Mouse (Mus musculus) mesoderm, embryonic 11.5 days (tissue): ENCODE measurements around the gene Tmub1.
"Not testable (repeated sequence)": the region's sequence is repeated elsewhere in the genome, so short reads cannot be mapped to it uniquely, and the experiment has no call there.

Experiments
- DNase-seq: peaks from one replicate; pipeline ENCODE4 v3.0.0-alpha.2; 2012; ENCODE audit warnings: low read depth, low spot score

Gene Tmub1

DNA sequence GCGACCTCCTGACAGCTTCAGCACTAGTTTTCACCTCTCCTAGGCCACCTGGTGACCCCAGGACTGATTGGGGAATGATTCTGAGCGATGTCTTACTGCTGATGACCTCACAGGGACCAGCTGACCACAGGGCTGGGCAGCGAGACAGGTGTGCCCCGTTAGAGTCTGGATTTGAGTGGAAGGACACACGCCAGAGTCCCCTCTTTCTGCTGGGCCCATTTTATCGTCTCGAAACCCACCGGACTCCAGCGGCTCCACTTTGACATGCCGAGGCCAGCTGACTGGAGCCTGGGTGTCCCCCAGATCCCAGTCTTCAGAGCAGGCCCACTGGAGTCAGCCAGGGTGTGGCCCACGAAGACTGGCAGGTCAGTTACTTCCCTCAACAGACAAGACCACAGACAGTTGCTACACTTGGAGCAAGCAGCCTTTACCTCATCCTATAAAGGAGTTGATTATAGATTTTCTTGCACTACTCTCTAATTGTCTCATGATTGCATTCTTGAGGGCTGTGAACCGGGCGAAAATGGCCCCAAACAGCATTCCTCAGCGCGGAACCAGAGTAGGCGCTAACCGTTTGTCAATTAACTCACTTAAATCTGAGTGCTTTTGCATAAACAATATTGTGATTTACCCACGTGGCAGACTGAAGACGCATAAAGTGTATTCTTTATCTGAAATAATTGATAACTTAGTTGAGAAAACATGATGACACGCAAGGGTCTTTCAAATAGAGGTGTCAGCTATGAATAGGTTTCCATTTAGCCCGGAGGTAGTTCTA, 23.5 kb downstream of the Tmub1 start:
- no peak for DNase-seq

DNA sequence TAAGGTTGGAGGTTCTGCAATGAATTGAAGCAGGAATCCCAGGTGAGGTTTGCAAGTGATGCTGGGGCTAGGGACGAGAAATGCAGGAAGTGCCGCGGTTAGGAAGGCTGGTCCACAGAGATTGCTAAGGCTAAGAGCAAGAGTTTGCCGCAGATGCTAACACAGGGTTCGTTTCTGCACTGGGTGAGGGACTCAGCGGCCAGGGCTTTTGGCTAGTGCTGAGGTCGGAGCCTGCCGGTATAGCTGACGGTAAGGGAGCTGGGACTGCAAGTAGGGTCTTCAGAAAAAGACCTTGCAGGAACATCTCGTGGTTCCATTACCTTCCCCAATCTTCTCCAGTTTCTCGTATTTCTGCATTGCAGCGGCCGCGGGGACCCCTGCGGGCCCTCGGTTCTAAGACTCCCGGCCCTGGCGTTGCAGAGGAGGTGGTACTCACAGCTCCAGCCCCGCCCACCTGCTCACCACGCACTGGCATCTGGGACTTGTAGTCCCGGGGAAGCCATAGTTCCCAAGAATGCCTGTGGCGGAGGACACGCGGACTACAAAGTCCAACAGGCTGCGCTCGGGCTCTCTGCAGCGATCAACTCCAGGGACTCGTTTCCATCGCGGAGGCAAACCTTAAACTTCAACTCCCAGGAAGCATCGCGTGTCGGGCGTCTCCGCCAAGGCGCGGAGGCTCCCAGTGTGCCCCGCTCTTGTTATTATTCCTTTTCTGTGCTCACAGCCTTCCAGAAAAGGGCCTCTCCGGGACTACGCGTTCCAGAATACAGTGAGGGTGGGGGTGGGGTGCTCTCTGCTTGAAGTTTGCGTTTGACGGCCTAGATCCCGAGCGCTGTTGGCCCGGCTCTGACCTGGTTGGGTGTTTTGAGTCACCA, 24.3 kb downstream of the Tmub1 start, which contains the start of the genes Cdk5 and Slc4a2:
Gene Cdk5 (minus strand): TSS at position 402 of the 875 bp plus-strand sequence.
Gene Slc4a2 (plus strand): TSS at position 709 of the 875 bp plus-strand sequence.
- DNase-seq: peak; percentile 100

DNA sequence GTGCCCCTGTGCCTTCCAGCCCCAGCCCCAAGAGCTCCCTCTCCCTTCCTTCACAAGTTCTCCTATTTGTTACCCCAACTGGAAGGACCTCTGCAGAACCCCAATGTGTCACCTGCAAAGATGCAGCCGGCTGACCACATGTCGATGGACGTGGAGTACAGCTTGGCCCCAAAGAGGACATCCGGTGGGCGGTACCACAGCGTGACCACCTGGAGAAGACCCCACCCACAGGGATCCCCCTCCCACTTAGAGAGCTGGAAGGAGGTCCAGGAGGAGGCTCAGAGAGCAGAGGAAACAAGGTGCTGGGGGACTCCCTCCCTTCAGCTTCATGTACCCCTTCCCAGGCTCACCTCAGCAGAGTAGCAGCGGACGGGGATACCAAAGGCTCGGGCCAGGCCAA, 27.3 kb downstream of the Tmub1 start:
- no peak for DNase-seq

DNA sequence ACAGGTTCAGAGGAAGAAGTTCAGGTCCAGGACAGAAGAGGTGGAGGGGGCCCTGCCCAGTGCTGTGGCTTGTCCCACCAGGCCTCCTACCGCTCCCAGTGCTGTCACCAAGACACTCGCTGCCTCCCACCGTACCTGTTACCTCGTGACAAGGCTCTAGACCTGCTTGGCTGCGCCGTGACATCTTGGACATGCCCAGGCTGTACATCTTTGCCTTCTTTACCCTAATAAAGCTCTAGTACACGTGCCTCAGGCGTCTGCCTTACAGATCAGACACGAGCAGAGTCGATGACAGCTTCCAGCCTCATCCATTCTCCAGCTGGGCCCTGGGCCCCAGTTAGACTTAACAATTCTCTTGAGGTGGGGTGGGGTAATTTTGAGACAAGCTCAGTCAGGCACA, 30.1 kb downstream of the Tmub1 start:
- no peak for DNase-seq

DNA sequence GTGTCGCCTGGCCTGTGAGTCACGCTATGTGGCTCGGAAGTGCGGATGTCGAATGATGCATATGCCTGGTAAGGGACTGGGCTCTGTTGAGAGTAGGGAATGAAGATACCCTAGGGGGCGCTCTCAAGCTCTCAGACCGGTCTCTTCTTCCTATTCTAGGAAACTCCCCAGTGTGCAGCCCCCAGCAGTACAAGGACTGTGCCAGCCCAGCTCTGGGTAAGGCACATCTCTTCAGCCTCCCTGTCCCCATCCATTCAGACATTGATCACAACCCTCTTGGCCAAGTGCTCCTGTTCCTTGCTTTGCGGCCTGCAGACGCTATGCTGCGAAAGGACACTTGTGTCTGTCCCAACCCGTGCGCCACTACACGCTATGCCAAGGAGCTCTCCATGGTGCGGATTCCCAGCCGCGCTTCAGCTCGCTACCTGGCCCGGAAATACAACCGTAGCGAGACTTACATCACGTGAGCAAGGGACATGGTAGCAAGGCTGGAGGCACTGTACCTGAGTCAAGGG, 31.4 kb downstream of the Tmub1 start:
- DNase-seq: peak; percentile 73

DNA sequence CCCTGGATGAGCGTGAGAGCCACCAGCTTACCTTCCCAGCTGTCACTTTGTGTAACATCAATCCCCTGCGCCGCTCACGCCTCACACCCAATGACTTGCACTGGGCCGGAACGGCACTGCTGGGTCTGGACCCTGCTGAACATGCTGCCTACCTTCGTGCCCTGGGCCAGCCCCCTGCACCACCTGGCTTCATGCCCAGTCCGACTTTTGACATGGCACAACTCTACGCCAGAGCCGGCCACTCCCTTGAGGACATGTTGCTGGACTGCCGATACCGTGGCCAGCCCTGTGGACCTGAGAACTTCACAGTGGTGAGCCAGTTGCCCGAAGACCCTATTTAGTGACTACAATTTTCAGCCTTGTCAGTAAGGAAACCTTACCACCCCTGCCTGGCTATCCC, 33.7 kb downstream of the Tmub1 start:
- no peak for DNase-seq

DNA sequence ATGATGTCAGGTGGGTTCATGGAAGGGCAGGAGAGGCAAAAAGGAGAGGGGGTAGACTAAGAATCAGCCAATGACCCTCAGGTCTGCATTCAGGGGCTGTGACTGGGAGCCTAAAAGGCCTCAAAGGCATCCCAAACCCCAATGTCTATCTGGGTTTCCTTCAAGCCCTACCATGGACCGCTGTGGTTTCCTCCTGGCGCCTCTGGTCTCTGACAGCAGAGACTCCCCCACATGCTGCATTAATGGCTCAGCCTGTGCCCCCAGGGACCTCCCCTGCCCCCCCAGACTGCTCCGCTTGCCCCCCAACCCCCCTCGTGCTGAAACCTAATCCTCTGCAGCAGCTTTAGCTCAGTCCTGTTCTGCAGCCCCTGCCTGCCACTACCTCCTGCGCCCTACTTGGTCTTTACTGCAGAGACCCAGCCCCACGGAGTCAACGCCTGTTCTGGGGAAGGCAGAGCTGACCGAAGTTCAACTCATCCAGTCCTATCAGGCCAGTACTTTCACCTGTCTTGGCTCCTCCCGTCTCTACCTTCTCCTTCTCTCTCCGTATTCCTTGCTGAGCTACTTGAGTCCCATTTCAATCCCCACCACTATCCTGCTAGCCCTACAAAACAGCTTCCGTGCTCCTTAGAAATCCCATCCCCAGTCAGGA, 34.5 kb downstream of the Tmub1 start, which contains the start of gene Asic3:
Gene Asic3 (plus strand): TSS at position 351 of the 652 bp plus-strand sequence.
- DNase-seq: no peak

DNA sequence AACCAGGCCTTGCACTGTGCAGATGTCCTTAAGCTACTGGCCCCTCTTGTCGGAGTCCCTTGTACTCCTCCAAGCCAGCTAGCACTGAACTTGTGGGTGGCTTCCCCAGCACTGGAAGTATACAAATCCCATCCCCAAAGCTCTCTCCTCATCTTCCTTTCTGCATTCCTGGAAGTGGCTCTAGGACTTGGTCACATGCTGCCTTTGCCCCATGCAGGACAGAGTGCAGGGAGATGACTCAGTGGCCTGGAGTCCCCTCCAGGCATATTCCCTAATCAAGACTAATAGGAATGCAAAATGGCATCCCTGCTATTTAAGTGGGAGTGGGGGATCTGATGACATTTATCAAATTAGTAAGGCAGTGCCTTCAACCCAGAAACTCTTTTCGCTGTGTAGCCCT, 35.6 kb downstream of the Tmub1 start:
- DNase-seq: no peak

DNA sequence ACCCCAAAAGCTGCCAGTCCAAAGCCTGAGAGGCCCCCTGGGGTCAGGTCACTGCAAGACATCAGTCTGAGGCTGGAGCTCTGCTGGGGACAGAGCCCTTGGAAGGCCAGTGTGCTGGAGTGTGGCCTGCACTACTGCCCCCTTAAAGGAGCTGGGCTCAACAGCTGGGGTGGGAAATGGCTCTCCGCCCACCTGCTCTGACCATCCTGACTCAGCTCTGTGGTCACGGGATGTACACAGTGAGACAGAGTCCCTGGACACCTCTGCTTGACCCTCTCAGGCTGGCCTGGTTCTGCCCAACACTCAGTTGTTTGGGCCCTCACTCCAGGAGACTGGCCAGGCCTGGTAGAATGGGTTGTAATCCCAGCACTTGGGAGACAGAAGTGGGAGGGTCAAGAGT, 38.2 kb downstream of the Tmub1 start:
- no peak for DNase-seq

DNA sequence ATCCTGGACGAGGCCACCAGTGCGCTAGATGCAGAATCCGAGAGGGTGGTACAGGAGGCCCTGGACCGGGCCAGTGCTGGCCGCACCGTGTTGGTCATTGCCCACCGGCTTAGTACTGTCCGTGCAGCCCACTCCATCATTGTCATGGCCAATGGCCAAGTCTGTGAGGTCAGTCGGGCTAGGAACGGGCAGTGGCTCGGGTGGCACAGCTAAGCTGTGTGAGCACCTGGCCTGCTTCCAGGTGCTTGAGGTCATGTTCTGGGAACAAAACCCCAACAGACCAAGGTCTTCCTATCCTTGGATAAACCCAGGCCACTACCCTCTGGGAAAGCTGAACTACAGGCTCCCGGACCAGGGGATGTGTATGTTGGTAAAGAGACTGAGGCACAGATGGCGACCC, 39.0 kb downstream of the Tmub1 start:
- DNase-seq: no peak

DNA sequence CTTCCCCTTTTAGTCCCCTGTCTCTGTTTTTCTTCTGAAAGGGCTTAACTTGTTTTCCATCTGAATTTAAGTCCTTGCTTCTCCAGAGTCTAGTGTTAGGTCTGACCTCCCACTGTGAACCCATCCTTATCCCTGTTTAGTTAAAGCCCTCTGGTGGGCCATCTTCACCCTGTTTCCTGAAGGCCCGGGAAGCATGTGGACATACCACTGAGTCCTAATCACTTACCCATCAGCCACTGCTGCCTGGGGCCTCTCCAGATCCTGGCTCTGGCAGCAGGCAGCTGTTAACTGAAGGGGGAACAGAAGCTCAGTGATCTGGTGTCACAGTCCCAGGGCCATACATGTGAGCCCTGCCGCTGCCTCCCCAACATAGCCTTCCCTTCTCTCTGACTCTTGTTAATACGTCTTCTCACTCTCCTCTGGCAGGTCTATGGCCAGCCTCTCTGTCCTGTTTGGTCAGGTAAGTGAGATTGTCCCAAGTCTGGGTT, 42.2 kb downstream of the Tmub1 start:
- no peak for DNase-seq

DNA sequence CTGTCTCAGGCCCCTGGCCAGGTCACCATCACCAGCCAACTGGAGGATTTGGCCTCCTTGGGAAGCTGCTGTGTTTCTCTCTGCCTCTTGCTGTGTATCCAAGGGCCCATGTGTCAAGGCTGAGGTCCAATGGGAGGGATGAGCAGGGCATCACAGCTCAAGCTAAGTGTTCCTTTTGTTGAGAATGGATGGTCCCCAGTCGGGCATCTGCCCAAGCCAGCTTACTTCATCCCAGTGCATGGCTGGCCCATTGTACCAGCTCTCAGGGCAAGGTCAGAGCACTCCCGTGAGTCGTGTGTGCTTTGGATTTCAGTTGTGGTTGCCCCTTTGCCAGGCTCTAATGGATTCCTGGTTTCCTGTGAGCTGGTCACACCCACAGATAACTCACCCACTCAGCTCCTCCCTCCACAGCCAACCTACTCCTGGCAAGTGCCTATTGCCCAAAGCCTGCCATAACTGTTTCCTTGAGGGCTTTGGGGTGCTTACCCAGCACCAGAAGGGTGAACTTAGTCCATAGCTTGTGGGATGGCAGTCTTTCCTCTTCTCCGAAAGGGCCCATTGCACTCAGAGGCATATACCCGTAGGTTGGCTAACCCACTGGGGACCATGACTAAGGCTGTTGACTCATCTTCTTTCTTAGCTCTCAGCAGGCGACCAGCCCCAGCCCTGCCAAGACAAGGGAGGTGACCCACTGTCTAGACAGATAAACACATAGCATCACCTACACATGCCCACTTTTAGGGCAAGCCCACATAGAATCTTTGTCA, 42.9 kb downstream of the Tmub1 start:
- no peak for DNase-seq

DNA sequence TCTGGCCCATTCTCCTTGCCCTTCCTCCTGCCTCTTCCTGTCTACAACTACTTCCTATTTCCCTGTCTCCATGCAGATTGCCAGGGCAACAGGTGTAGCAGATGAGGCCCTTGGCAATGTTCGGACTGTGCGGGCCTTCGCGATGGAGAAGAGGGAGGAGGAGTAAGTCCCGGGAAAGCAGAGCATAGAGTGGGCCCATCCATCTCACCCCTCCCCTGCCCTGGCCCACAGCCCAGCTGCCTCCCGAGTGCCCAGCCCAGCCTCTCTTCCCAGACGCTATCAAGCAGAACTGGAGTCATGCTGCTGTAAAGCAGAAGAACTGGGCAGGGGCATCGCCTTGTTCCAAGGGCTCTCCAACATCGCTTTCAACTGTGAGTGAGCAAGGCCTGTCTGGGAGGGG, 45.7 kb downstream of the Tmub1 start:
- no peak for DNase-seq

DNA sequence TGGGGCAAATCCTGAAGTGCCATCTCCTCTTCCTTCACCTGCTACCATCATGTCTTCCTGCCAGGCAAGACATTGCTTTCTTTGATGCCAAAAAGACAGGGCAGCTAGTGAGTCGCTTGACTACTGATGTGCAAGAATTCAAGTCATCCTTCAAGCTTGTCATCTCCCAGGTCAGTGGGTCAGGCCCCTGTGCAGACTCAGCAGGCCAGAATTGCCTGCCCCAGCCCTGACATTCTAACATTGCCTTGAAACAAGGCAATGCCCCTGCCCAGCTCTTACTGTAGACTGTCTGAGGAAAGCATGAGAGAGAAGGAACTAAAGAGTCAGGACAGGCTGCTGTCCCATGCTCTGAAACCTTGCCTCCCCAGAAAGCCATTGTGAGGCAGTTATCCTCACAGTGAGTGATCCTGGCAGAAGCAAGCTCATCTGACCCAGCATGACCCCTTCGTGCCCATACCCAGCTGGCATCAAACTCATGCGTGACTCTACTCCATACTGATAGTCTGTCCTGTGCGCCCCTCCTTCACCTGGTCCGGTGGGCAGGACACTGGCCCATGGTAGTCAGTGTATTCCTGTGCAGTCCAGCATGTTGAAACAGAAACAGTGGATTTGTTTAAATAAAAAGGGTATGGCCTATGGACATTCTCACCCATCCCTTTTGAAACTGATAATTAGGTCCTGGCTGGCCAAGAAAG, 46.6 kb downstream of the Tmub1 start:
- DNase-seq: no peak

DNA sequence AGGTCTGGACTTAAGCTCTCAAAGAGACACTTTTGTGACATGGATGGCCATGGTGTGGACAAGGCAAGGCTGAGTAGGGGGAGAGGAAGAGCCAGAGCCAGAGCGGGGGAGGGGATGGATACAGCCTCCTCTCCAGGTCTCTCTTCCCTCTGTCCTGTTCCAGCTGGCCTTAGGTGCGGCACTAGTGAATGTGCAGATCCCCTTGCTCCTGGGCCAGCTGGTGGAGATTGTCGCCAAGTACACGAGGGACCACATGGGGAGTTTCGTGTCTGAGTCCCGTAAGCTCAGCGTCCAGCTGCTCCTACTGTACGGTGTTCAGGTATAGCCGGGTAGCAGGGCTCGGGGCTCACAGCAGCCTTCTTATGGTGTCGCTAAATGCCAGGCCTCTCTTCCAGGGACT, 47.3 kb downstream of the Tmub1 start:
- no peak for DNase-seq

DNA sequence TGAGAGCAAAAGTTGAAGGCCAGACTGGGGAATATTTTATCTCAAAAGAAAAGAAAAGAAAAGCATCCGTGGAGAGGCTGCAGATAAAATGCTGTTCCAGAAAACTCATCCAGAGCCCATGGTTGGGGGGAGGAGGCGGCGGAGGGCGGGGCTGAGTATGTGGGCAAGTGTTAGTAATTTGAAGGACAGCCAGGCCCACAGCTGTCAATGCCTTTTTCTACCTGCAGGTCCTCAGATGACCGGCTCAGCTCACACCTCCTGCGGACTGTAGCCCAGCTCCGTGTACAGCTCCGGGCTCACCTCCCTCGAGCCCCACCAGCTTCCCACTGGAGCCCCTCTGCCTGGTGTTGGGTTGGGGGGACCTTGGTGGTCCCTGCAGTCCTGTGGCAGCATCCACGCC, 48.0 kb downstream of the Tmub1 start:
- no peak for DNase-seq

DNA sequence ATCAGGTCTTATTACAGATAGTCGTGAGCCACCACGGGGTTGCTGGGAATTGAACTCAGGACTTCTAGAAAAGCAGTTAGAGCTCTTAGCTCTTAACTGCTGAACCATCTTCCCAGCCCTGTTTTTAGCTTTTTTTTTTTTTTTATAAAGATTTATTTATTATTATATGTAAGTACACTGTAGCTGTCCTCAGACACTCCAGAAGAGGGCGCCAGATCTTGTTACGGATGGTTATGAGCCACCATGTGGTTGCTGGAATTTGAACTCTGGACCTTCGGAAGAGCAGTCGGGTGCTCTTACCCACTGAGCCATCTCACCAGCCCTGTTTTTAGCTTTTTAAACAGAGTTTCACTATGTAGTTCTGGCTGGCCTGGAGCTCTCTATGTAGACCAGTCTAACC, 51.4 kb downstream of the Tmub1 start:
- not testable (repeated sequence) for DNase-seq
